Mouse (Mus musculus) heart, embryonic 16.5 days (tissue): ENCODE data around the gene Sfmbt1. TPM values are rescaled to one million over a fixed set of nuclear protein-coding genes. Genes with fewer than 3 reads are reported as not detected.

Experiments used
- ATAC-seq: fragments of 200-750 bp; cut with Nextera tagmentation; replicated peaks from 2 replicates; pipeline ENCODE4 v1.8.0; 2017; ENCODE audit warnings: moderate number of reproducible peaks; ENCODE audit not compliant: insufficient read depth, low FRiP score; ENCODE audit errors: extremely low read depth
- H3K27ac ChIP-seq: fragments of 300-500 bp; sonication (generic); 2 replicates; pipeline ENCODE4 v1.5.1; 2014; ENCODE audit warnings: mild to moderate bottlenecking, low read length, control low read depth, moderate library complexity
- H3K27me3 ChIP-seq: fragments of 300-500 bp; sonication (generic); 2 replicates; pipeline ENCODE4 v1.6.1; 2014; ENCODE audit warnings: low read length, mixed read lengths; ENCODE audit not compliant: control insufficient read depth, insufficient read depth
- H3K36me3 ChIP-seq: fragments of 300-500 bp; sonication (generic); 2 replicates; pipeline ENCODE4 v1.6.1; 2014; ENCODE audit not compliant: control insufficient read depth, insufficient read depth
- H3K4me1 ChIP-seq: fragments of 300-500 bp; sonication (generic); 2 replicates; pipeline ENCODE4 v1.6.1; 2014; ENCODE audit warnings: low read length, mixed read lengths; ENCODE audit not compliant: control insufficient read depth, insufficient read depth
- H3K4me2 ChIP-seq: fragments of 300-500 bp; sonication (generic); 2 replicates; pipeline ENCODE4 v1.6.1; 2014; ENCODE audit warnings: low read depth, mild to moderate bottlenecking, control low read depth, low read length
- H3K4me3 ChIP-seq: fragments of 300-500 bp; sonication (generic); 2 replicates; pipeline ENCODE4 v1.5.1; 2014; ENCODE audit warnings: mild to moderate bottlenecking, control low read depth, low read length
- H3K9ac ChIP-seq: fragments of 300-500 bp; sonication (generic); 2 replicates; pipeline ENCODE4 v1.6.1; 2014; ENCODE audit warnings: low read length, control low read depth
- H3K9me3 ChIP-seq: fragments of 300-500 bp; sonication (generic); replicated peaks from 2 replicates; pipeline ENCODE4 v1.6.1; 2016; ENCODE audit warnings: low read length; ENCODE audit not compliant: control insufficient read depth
- WGBS: fragments of 180-500 bp; shearing (Covaris S2); extraction: QIAGEN DNeasy Blood & Tissue Kit; methylation state at CpG from one replicate; pipeline ENCODE4 v1.1.7; 2014; 5-methylcytosine and 5-hydroxymethylcytosine counted together
- polyA plus RNA-seq: library from polyadenylated mRNA; unstranded; fragments of >200 nt; fragmentation: Nextera tagmentation; extraction: Ambion mirVana; gene quantifications from 2 replicates; pipeline ENCODE4 v1.2.1, GENCODE M21; 2015

Gene Sfmbt1
- polyA plus RNA-seq, 1 experiment from 2014 or later: 9.2 TPM

- Histone ChIP-seq H3K27ac (no peak overlapping the region), H3K9me3 (no peaks in the 10 kb centered on the region), H3K4me2 (no peak overlapping the region), H3K9ac (no peak overlapping the region), H3K4me3 (no peak overlapping the region), H3K27me3 (no peaks in the 10 kb centered on the region), H3K36me3 (peaks cover 14% of the 10 kb centered on the region; the same call in 1 of the 2 replicates), H3K4me1 (no peaks in the 10 kb centered on the region)
- WGBS: 85% methylated on average over 6 of the region's 6 CpGs
- ATAC-seq: no peak
Observed at GRCm38 (mm10) chr14:30784614-30785013, 70.0 kb downstream of the Sfmbt1 start.

GRCm38 (mm10) chr14:30789471-30789870 is 74.8 kb downstream of the Sfmbt1 start:
- WGBS: 68% methylated on average over 1 of the region's 1 CpGs

GRCm38 (mm10) chr14:30792871-30793270 is 78.2 kb downstream of the Sfmbt1 start:
- no peak overlapping the region for H3K27ac ChIP-seq
- WGBS: 80% methylated on average over 3 of the region's 3 CpGs
- no peak overlapping the region for H3K4me3 ChIP-seq
- no peak overlapping the region for H3K4me2 ChIP-seq
- no peaks in the 10 kb centered on the region for H3K27me3 ChIP-seq
- ATAC-seq: no peak
- no peaks in the 10 kb centered on the region; the same call in 1 of the 2 replicates for H3K9me3 ChIP-seq
- no peak overlapping the region for H3K9ac ChIP-seq
- peaks cover 14% of the 10 kb centered on the region for H3K36me3 ChIP-seq
- no peaks in the 10 kb centered on the region for H3K4me1 ChIP-seq

More at GRCm38 (mm10) chr14:30789471-30789870, 74.8 kb downstream of the Sfmbt1 start:
- no peak overlapping the region for H3K4me2 ChIP-seq
- no peaks in the 10 kb centered on the region for H3K4me1 ChIP-seq
- no peak overlapping the region for H3K27ac ChIP-seq
- no peaks in the 10 kb centered on the region for H3K9me3 ChIP-seq
- H3K4me3 ChIP-seq: no peak overlapping the region
- no peak overlapping the region for H3K9ac ChIP-seq
- H3K27me3 ChIP-seq: no peaks in the 10 kb centered on the region
- no peak for ATAC-seq
- peaks cover 17% of the 10 kb centered on the region for H3K36me3 ChIP-seq

- 83% methylated on average over 2 of the region's 2 CpGs for WGBS
Observed at GRCm38 (mm10) chr14:30801756-30802155, 87.1 kb downstream of the Sfmbt1 start.

GRCm38 (mm10) chr14:30821136-30821535 is 106.5 kb downstream of the Sfmbt1 start:
- peaks cover 2% of the 10 kb centered on the region for H3K4me1 ChIP-seq
- peaks cover 8% of the 10 kb centered on the region for H3K36me3 ChIP-seq
- H3K4me3 ChIP-seq: no peak overlapping the region
- no peaks in the 10 kb centered on the region for H3K27me3 ChIP-seq
- no peak for ATAC-seq
- H3K9ac ChIP-seq: no peak overlapping the region
- no peak overlapping the region for H3K27ac ChIP-seq
- H3K4me2 ChIP-seq: no peak overlapping the region
- no peaks in the 10 kb centered on the region for H3K9me3 ChIP-seq
- WGBS: 66% methylated on average over 3 of the region's 3 CpGs

More at GRCm38 (mm10) chr14:30801756-30802155, 87.1 kb downstream of the Sfmbt1 start:
- Histone ChIP-seq H3K27ac (no peak overlapping the region), H3K36me3 (peaks cover 7% of the 10 kb centered on the region; the same call in 1 of the 2 replicates), H3K9me3 (no peaks in the 10 kb centered on the region), H3K27me3 (no peaks in the 10 kb centered on the region), H3K4me2 (no peak overlapping the region), H3K9ac (no peak overlapping the region), H3K4me3 (no peak overlapping the region), H3K4me1 (no peaks in the 10 kb centered on the region)
- no peak for ATAC-seq

- Histone ChIP-seq H3K27ac (no peak overlapping the region), H3K4me3 (no peak overlapping the region), H3K9me3 (no peaks in the 10 kb centered on the region), H3K36me3 (peaks cover 2% of the 10 kb centered on the region; the same call in 1 of the 2 replicates), H3K27me3 (no peaks in the 10 kb centered on the region), H3K4me1 (peaks cover 31% of the 10 kb centered on the region), H3K4me2 (no peak overlapping the region), H3K9ac (no peak overlapping the region)
- WGBS: 59% methylated on average over 6 of the region's 6 CpGs
- no peak for ATAC-seq
Observed at GRCm38 (mm10) chr14:30824456-30824995, 109.9 kb downstream of the Sfmbt1 start.

- Histone ChIP-seq H3K36me3 (no peaks in the 10 kb centered on the region; the same call in 1 of the 2 replicates), H3K27me3 (no peaks in the 10 kb centered on the region), H3K4me3 (peak overlapping the region; percentile 80), H3K4me1 (peaks cover 36% of the 10 kb centered on the region), H3K4me2 (peak overlapping the region; percentile 75), H3K9ac (no peak overlapping the region), H3K9me3 (no peaks in the 10 kb centered on the region), H3K27ac (no peak overlapping the region)
- ATAC-seq: no peak
- 26% methylated on average over 5 of the region's 5 CpGs for WGBS
Observed at GRCm38 (mm10) chr14:30825021-30825475, 110.4 kb downstream of the Sfmbt1 start.

- peak; percentile 93 for ATAC-seq
- Histone ChIP-seq H3K27ac (0 out of 2 replicates have a peak within 1 kb of the TSS, but pooled peaks have one; percentile 51), H3K9me3 (no peaks in the 10 kb centered on the region), H3K27me3 (no peaks in the 10 kb centered on the region), H3K4me1 (peaks cover 37% of the 10 kb centered on the region), H3K36me3 (no peaks in the 10 kb centered on the region), H3K4me3 (peak within 1 kb of the TSS; percentile 80), H3K9ac (peak within 1 kb of the TSS; percentile 86), H3K4me2 (peak within 1 kb of the TSS; percentile 75)
- under 1% methylated on average over 68 of the region's 68 CpGs for WGBS
Observed at GRCm38 (mm10) chr14:30825476-30826131, 111.0 kb downstream of the Sfmbt1 start, which contains the start of gene Tmem110. Tmem110 (plus strand) TSS chr14:30825590.
